Mouse (Mus musculus) layer of hippocampus, adult 2 months (tissue): ENCODE data around the gene Pla2g1b. TPM values are rescaled to one million over a fixed set of nuclear protein-coding genes. Genes with fewer than 3 reads are reported as not detected.
A peak's percentile ranks its signal among the peaks of the same experiment; 100 is the strongest.
"Not testable (repeated sequence)": the region's sequence is repeated elsewhere in the genome, so short reads cannot be mapped to it uniquely, and the experiment has no call there.

Experiments
- DNase-seq, 2 experiments: peaks; one replicate each; pipeline ENCODE4 v3.0.0; 2022; ENCODE audit warnings: low spot score in 2 of 2
- H3K27ac ChIP-seq: fragments of 200-600 bp; 2 replicates; pipeline ENCODE4 v1.8.1; 2022
- H3K4me3 ChIP-seq: fragments of 200-600 bp; 2 replicates; pipeline ENCODE4 v1.8.1; 2022; ENCODE audit warnings: mild to moderate bottlenecking
- CTCF ChIP-seq: fragments of 200-600 bp; conservative IDR thresholded peaks from 2 replicates; pipeline ENCODE4 v1.8.1; 2022; ENCODE audit warnings: antibody characterized with exemption, mild to moderate bottlenecking, moderate library complexity
- total RNA-seq, 2 experiments: library from RNA; stranded (reverse); gene quantifications; 2 replicates each; pipeline ENCODE4 v1.2.3; 2021

The Pla2g1b gene
- total RNA-seq, 2 experiments from 2014 or later, result not detected

GRCm38 (mm10) chr5:115435755-115436379, 30.2 kb upstream of the Pla2g1b start:
- no peak for DNase-seq
- no peak for TF ChIP-seq CTCF

GRCm38 (mm10) chr5:115436421-115437124, 29.5 kb upstream of the Pla2g1b start:
- Histone ChIP-seq H3K27ac (peak overlapping the region; percentile 91), H3K4me3 (peak overlapping the region; percentile 61)
- DNase-seq, result peak; percentile 86 to 94
- peak; percentile 46 for TF ChIP-seq CTCF

More at GRCm38 (mm10) chr5:115435755-115436379, 30.2 kb upstream of the Pla2g1b start:
- Histone ChIP-seq H3K4me3 (peak overlapping the region; percentile 61), H3K27ac (peak overlapping the region; percentile 91)

GRCm38 (mm10) chr5:115437242-115437944, 28.7 kb upstream of the Pla2g1b start:
- TF ChIP-seq CTCF, result no peak
- no peak for DNase-seq
- H3K4me3 ChIP-seq, result peak overlapping the region; percentile 61
- peak overlapping the region; percentile 91 for H3K27ac ChIP-seq

- no peak for TF ChIP-seq CTCF
- no peak for DNase-seq
- H3K4me3 ChIP-seq, result no peak overlapping the region
- H3K27ac ChIP-seq, result peak overlapping the region; percentile 91
These were observed 28.1 kb upstream of the Pla2g1b start for GRCm38 (mm10) chr5:115437945-115438315.

- no peak overlapping the region for H3K4me3 ChIP-seq
- no peak for TF ChIP-seq CTCF
- DNase-seq, result no peak
- H3K27ac ChIP-seq, result peak overlapping the region; percentile 72
These were observed 27.4 kb upstream of the Pla2g1b start for GRCm38 (mm10) chr5:115438667-115439066.

- peak; percentile 78 to 85 for DNase-seq
- TF ChIP-seq CTCF, result peak; percentile 95
- Histone ChIP-seq H3K27ac (no peak overlapping the region), H3K4me3 (no peak overlapping the region)
These were observed 24.7 kb upstream of the Pla2g1b start for GRCm38 (mm10) chr5:115441205-115441849.

GRCm38 (mm10) chr5:115442663-115443062, 23.4 kb upstream of the Pla2g1b start:
- not testable (repeated sequence) for H3K27ac ChIP-seq, DNase-seq, H3K4me3 ChIP-seq
- TF ChIP-seq CTCF, result peak; percentile 79

- Histone ChIP-seq H3K27ac (no peak overlapping the region), H3K4me3 (no peak overlapping the region)
- no peak for TF ChIP-seq CTCF
- DNase-seq, result no peak
These were observed 21.9 kb upstream of the Pla2g1b start for GRCm38 (mm10) chr5:115444130-115444529.

GRCm38 (mm10) chr5:115447108-115447507, 19.0 kb upstream of the Pla2g1b start:
- Histone ChIP-seq H3K27ac (no peak overlapping the region), H3K4me3 (no peak overlapping the region)
- DNase-seq, result no peak
- TF ChIP-seq CTCF, result no peak

- Histone ChIP-seq H3K4me3 (no peak overlapping the region), H3K27ac (no peak overlapping the region)
- no peak for TF ChIP-seq CTCF
- DNase-seq, result no peak
These were observed 16.8 kb upstream of the Pla2g1b start for GRCm38 (mm10) chr5:115449247-115449646.

GRCm38 (mm10) chr5:115450410-115451317, 15.4 kb upstream of the Pla2g1b start:
- Histone ChIP-seq H3K27ac (no peak overlapping the region), H3K4me3 (no peak overlapping the region)
- TF ChIP-seq CTCF, result no peak
- no peak for DNase-seq
